Mouse (Mus musculus): ENCODE data around the gene Tigit.

The Tigit gene

DNA sequence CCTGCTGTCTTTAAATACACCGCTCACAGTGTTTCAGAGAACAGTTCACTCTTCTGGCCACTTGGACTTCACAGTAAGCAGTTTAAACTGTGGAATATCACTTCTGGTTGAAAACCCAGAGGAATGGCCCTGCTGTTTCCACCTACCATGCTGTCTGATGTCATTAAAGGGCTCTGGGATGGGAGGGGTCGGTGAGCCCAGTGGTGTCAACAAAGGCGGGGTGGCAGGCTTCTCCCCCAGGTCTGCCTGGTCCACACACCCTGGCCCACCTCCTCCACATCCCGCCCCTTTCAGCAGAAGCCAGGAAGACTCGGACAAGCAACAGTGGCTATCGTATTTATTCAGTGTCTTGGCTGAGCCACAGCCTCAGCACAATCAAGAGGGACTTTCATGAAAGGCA, 44.7 kb downstream of the Tigit start:
- no peak for DNase-seq (ENCODE audit: low spot score in 2 of 2)

DNA sequence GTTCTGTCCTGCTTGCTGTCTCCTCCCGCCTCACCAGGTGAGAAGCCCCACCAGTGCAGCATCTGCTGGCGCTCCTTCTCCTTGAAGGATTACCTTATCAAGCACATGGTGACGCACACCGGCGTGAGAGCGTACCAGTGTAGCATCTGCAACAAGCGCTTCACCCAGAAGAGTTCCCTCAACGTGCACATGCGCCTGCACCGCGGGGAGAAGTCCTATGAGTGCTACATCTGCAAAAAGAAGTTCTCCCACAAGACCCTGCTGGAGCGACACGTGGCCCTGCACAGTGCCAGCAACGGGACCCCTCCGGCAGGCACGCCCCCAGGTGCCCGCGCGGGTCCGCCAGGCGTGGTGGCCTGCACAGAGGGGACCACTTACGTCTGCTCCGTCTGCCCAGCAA, 45.7 kb downstream of the Tigit start:
- no peak for DNase-seq (ENCODE audit: low spot score in 2 of 2)

DNA sequence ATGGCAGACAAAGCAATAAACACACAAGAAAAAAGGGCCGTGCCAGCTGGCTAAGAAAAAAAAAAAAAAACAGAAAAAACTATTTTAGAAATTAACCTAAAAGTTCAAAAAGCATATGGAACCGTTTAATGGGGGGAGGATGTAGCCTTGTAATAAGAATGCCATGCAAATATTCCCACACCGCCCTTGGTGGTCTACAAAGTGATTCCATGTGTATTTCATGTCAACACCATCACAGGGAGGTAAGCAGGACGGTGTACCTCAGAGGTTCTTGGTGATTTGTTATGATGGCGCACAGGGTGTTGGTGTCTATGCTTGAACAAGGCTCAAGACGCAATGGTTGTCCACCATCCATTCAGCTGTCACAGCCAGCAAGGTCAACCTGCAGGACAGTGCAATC, 46.6 kb downstream of the Tigit start:
- no peak for DNase-seq (ENCODE audit: low spot score in 2 of 2)

DNA sequence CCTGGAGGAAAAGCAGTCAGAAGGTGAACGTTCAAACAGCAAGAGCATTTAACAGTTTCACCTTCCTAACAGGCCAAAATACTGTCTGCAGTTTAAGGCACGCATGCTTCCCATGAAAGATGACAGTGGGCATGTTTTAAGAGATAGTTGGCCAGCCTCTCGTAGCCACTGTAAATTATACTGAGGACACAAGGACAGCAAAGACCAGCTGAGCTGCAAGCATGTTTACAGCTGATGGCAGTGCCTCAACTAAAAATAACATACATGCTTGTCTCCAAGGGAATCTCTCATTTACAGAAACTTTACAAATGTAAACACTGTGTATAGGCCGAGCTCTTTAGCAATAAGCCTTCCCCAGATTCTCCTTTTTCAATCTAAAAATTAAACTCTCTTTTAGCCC, 47.6 kb downstream of the Tigit start:
- no peak for DNase-seq (ENCODE audit: low spot score in 2 of 2)

DNA sequence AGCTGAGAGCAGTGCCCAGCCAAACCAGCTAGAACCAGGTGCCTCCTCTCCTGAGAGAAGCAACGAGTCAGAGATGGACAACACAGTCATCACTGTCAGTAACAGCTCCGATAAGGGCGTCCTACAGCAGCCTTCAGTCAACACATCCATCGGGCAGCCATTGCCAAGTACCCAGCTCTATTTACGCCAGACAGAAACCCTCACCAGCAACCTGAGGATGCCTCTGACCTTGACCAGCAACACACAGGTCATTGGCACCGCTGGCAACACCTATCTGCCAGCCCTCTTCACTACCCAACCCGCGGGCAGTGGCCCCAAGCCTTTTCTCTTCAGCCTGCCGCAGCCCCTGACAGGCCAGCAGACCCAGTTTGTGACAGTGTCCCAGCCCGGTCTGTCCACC, 53.6 kb downstream of the Tigit start:
- DNase-seq (ENCODE audit: low spot score in 2 of 2), result no peak

DNA sequence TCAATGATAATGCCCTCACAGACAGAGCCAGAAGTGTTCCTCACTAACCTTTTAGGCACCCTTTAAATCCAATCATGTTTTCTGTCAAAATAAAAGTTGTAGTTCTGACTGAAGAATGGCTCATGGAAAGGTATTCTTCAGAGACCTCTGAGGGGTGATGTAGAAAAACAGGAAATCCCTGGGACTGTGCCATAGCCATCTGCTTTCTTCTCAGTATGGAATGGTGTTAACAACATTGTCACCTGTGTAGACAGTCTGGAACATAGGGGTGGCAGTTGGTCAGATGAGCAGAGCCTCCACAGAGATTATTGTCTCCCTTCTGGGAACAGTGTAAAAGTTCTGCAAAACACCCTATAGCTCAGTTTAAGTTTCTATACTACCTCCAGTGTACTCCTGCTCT, 55.9 kb downstream of the Tigit start:
- no peak for DNase-seq (ENCODE audit: low spot score in 2 of 2)

DNA sequence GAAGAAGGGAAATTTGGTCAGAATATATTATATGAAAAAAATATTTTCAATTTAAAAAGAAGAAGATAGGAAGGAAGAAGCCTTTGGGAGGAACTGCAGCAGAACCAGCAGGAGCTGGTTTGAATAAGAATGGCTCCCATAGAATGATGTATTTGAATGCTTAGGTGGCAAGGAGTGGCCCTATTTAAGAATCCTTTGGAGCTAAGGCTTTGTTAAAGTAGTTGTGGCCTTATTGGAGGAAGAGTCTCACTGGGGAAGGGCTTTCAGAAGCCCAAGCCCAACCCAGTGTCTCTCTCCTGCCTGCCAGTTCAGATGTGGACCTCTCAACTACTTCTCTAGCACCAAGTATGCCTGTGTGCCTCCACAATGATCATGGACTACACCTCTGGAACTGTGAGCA, 56.9 kb downstream of the Tigit start:
- no peak for DNase-seq (ENCODE audit: low spot score in 2 of 2)

DNA sequence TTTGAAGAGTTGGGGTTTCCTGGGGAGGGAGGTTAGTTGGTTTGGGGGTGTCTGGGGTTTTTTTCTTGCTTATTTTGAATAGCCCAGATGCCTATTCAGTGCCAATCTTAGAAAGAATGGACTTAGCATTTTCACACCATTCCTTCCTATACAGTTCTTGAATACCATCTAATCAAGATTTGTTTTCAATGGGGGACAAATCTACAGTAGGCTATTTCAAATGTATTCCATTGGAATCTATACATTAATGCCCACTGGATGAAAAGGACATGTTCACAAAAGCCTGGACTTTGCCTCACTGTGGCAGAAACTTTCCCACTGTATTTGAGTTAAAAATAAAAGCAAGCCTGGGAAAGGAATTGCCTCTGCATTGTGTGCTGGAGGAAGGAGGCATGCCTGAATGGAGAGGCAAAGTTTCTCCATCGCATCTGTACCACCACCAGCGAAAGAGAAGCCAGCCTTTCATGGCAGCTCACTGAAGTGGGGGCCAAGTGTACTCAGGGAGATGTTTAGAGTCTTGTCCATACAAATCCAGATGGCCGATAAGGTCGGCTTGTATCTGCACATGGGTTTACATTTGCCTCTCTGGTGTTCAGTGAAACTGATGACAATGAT, 59.4 kb downstream of the Tigit start:
- DNase-seq (ENCODE audit: low spot score in 2 of 2), result no peak

DNA sequence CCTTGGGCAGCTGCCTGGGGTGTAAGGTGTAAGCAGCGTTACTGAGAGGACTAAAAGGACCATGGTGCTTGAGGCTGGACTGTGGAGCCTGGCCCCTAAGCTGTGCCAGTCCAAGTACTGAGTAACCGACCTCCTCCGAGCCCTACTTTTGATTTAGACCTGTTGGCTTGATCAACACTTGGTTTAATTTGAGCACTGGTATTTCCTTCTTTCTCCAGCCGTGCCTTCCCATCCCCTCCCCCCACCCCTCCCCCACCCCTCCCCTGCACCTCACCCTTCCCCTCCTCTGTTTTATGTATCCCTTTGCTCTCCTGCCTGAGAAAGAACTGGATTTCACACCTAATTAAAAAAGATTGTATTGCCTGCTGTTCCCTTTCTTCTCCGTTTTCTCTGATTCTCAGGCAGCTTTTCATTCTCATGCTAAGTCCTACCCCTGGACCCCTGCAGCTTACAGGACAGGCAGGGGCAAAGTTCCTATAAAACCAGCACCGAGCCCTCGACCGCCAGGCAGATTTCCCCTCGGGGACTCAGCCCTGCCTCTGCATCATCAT, 60.3 kb downstream of the Tigit start:
- DNase-seq (ENCODE audit: low spot score in 2 of 2), result no peak

DNA sequence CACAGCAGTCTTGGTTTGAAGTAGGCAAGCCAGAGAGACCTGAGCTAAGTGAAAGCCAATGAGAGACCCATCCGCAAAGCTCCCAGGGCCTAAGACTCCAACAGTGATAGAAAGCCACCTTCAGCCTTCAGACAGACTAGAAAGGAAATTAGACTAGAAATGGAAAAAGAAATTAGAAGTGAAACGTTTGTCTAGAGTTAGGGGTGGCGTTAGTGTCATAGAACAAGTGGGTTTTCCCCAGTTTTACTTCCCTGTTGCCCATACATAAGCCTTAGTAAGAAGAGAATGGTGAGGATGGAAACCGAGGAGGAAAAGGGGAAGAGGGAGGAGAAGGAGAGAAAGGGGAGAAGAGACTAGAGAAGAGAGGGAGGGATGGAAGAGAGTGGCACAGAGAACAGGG, 61.4 kb downstream of the Tigit start:
- no peak for DNase-seq (ENCODE audit: low spot score in 2 of 2)

DNA sequence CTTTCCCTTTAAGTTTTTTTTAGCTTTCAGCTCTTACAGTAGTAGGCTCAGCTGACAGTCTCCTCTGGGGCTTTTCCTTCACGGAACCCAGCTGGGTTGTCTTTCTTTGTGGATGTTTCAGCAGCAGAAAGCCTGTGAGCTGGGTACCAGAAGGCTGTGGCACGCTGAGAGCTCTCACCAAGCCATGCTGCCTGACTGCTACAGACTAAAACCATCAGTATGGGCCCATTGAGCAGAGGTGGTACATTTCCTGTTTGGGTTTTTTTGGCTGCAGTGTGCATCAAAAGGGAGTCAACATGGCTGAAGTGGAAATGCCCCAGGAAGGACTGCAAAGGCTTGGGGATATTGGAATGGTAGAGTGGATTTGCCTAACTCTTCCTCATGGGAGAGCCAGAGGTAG, 64.2 kb downstream of the Tigit start:
- DNase-seq (ENCODE audit: low spot score in 2 of 2), result no peak

Data from thymus, postnatal 10 days (tissue).